Mouse (Mus musculus) limb, embryonic 10.5 days (tissue): Measurements from ENCODE around the gene Crat. TPM values are rescaled to one million over a fixed set of nuclear protein-coding genes. Genes with fewer than 3 reads are reported as not detected.
"Not testable (repeated sequence)": the region's sequence is repeated elsewhere in the genome, so short reads cannot be mapped to it uniquely, and the experiment has no call there.

Experiments used
- DNase-seq: peaks from one replicate; pipeline ENCODE4 v3.0.0-alpha.2; 2017; ENCODE audit warnings: low spot score
- H3K27ac ChIP-seq: fragments of 300-500 bp; sonication (generic); 2 replicates; pipeline ENCODE4 v1.5.1; 2016; ENCODE audit warnings: mild to moderate bottlenecking
- H3K27me3 ChIP-seq: fragments of 300-500 bp; sonication (generic); 2 replicates; pipeline ENCODE4 v1.6.1; 2016; ENCODE audit warnings: low read depth, mild to moderate bottlenecking; ENCODE audit not compliant: poor library complexity, severe bottlenecking
- H3K36me3 ChIP-seq: fragments of 300-500 bp; sonication (generic); 2 replicates; pipeline ENCODE4 v1.6.1; 2016; ENCODE audit warnings: mild to moderate bottlenecking, moderate library complexity
- H3K4me1 ChIP-seq: fragments of 300-500 bp; sonication (generic); 2 replicates; pipeline ENCODE4 v1.6.1; 2016
- H3K4me3 ChIP-seq: fragments of 300-500 bp; sonication (generic); 2 replicates; pipeline ENCODE4 v1.5.1; 2016; ENCODE audit warnings: mild to moderate bottlenecking, moderate library complexity
- H3K9me3 ChIP-seq: fragments of 300-500 bp; sonication (generic); replicated peaks from 2 replicates; pipeline ENCODE4 v1.6.1; 2016; ENCODE audit warnings: mild to moderate bottlenecking
- WGBS: fragments of 180-500 bp; shearing (Covaris S2); methylation state at CpG from one replicate; pipeline ENCODE4 v1.1.7; 2016; 5-methylcytosine and 5-hydroxymethylcytosine counted together
- polyA plus RNA-seq: library from polyadenylated mRNA; unstranded; fragments of >200 nt; fragmentation: Nextera tagmentation; extraction: Ambion mirVana; gene quantifications from 2 replicates; pipeline ENCODE4 v1.2.1, GENCODE M21; 2016

Crat gene
- polyA plus RNA-seq, 1 experiment from 2014 or later = 22.9 TPM

GRCm38 (mm10) chr2:30436156-30436545 is 20.5 kb upstream of the Crat start:
- WGBS = 84% methylated on average over 5 of the region's 5 CpGs
- Histone ChIP-seq H3K27me3 (no peaks in the 10 kb centered on the region), H3K4me3 (no peak overlapping the region), H3K9me3 (no peaks in the 10 kb centered on the region), H3K36me3 (peaks cover 95% of the 10 kb centered on the region), H3K27ac (no peak overlapping the region; the same call in 1 of the 2 replicates), H3K4me1 (peaks cover 16% of the 10 kb centered on the region)
- DNase-seq = no peak

GRCm38 (mm10) chr2:30435326-30436155 is 19.9 kb upstream of the Crat start:
- peak; percentile 79 for DNase-seq

GRCm38 (mm10) chr2:30429156-30429555 is 13.5 kb upstream of the Crat start:
- Histone ChIP-seq H3K4me1 (no peaks in the 10 kb centered on the region), H3K36me3 (peaks cover 85% of the 10 kb centered on the region), H3K9me3 (no peaks in the 10 kb centered on the region), H3K27me3 (no peaks in the 10 kb centered on the region), H3K27ac (no peak overlapping the region), H3K4me3 (no peak overlapping the region)
- DNase-seq = no peak

More at GRCm38 (mm10) chr2:30435326-30436155, 19.9 kb upstream of the Crat start:
- Histone ChIP-seq H3K4me3 (no peak overlapping the region), H3K27ac (no peak overlapping the region), H3K4me1 (peaks cover 10% of the 10 kb centered on the region), H3K27me3 (no peaks in the 10 kb centered on the region), H3K36me3 (peaks cover 98% of the 10 kb centered on the region), H3K9me3 (no peaks in the 10 kb centered on the region)
- 51% methylated on average over 5 of the region's 5 CpGs for WGBS

- DNase-seq = no peak
- WGBS = 84% methylated on average over 4 of the region's 4 CpGs
- no peaks in the 10 kb centered on the region for H3K27me3 ChIP-seq
- H3K4me1 ChIP-seq = peaks cover 30% of the 10 kb centered on the region
- H3K27ac ChIP-seq = no peak overlapping the region
- no peak overlapping the region for H3K4me3 ChIP-seq
- peaks cover 17% of the 10 kb centered on the region for H3K36me3 ChIP-seq
- H3K9me3 ChIP-seq = no peaks in the 10 kb centered on the region
Observed at GRCm38 (mm10) chr2:30421432-30421831, 5.8 kb upstream of the Crat start.

GRCm38 (mm10) chr2:30419112-30419511 is 3.5 kb upstream of the Crat start:
- H3K4me3 ChIP-seq = peak overlapping the region; percentile 36
- H3K9me3 ChIP-seq = no peaks in the 10 kb centered on the region
- H3K27ac ChIP-seq = peak overlapping the region; percentile 77
- H3K4me1 ChIP-seq = peaks cover 46% of the 10 kb centered on the region
- DNase-seq = no peak
- H3K27me3 ChIP-seq = peaks cover 7% of the 10 kb centered on the region
- WGBS = 21% methylated on average over 10 of the region's 10 CpGs
- H3K36me3 ChIP-seq = peaks cover 9% of the 10 kb centered on the region

- DNase-seq = no peak
- Histone ChIP-seq H3K27ac (peak overlapping the region; percentile 77), H3K9me3 (no peaks in the 10 kb centered on the region), H3K36me3 (peaks cover 6% of the 10 kb centered on the region), H3K4me1 (peaks cover 46% of the 10 kb centered on the region), H3K27me3 (peaks cover 16% of the 10 kb centered on the region), H3K4me3 (peak overlapping the region; percentile 36)
- WGBS = 70% methylated on average over 6 of the region's 6 CpGs
Observed at GRCm38 (mm10) chr2:30418259-30418658, 2.6 kb upstream of the Crat start.

GRCm38 (mm10) chr2:30417595-30418165 is 2.1 kb upstream of the Crat start:
- peaks cover 3% of the 10 kb centered on the region for H3K36me3 ChIP-seq
- peaks cover 16% of the 10 kb centered on the region for H3K27me3 ChIP-seq
- H3K9me3 ChIP-seq = no peaks in the 10 kb centered on the region
- DNase-seq = no peak
- H3K4me1 ChIP-seq = peaks cover 46% of the 10 kb centered on the region
- peak overlapping the region; percentile 36; the same call in 1 of the 2 replicates for H3K4me3 ChIP-seq
- H3K27ac ChIP-seq = peak overlapping the region; percentile 77
- WGBS = 84% methylated on average over 5 of the region's 5 CpGs

- peaks cover 46% of the 10 kb centered on the region for H3K4me1 ChIP-seq
- not testable (repeated sequence) for DNase-seq, H3K9me3 ChIP-seq, H3K27ac ChIP-seq, H3K36me3 ChIP-seq
- H3K4me3 ChIP-seq = peak overlapping the region; percentile 83
- peaks cover 16% of the 10 kb centered on the region for H3K27me3 ChIP-seq
- 85% methylated on average over 6 of the region's 6 CpGs for WGBS
Observed at GRCm38 (mm10) chr2:30417154-30417553, 1.5 kb upstream of the Crat start.

GRCm38 (mm10) chr2:30416649-30416965 is 994 bp upstream of the Crat start:
- Histone ChIP-seq H3K4me1 (peaks cover 46% of the 10 kb centered on the region), H3K4me3 (peak overlapping the region; percentile 83), H3K27ac (peak overlapping the region; percentile 98), H3K27me3 (peaks cover 16% of the 10 kb centered on the region), H3K9me3 (no peaks in the 10 kb centered on the region), H3K36me3 (no peaks in the 10 kb centered on the region; the same call in 1 of the 2 replicates)
- DNase-seq = no peak
- under 1% methylated on average over 7 of the region's 7 CpGs for WGBS

GRCm38 (mm10) chr2:30415936-30416648 is 479 bp upstream of the Crat start, which contains the start of gene Ptpa:
Gene Ptpa, plus strand, starts transcription at chr2:30416039.
- under 1% methylated on average over 67 of the region's 67 CpGs for WGBS

GRCm38 (mm10) chr2:30414681-30415080 is 932 bp downstream of the Crat start:
- H3K27me3 ChIP-seq = peaks cover 16% of the 10 kb centered on the region
- peak overlapping the region; percentile 83 for H3K4me3 ChIP-seq
- peaks cover 8% of the 10 kb centered on the region for H3K36me3 ChIP-seq
- H3K27ac ChIP-seq = peak overlapping the region; percentile 98; the same call in 1 of the 2 replicates
- no peak for DNase-seq
- WGBS = 52% methylated on average over 5 of the region's 5 CpGs
- H3K9me3 ChIP-seq = no peaks in the 10 kb centered on the region
- H3K4me1 ChIP-seq = peaks cover 40% of the 10 kb centered on the region

More at GRCm38 (mm10) chr2:30415936-30416648, 479 bp upstream of the Crat start, which contains the start of gene Ptpa:
- peaks cover 46% of the 10 kb centered on the region for H3K4me1 ChIP-seq
- peak within 1 kb of the TSS; percentile 98 for H3K27ac ChIP-seq
- H3K9me3 ChIP-seq = no peaks in the 10 kb centered on the region
- DNase-seq = peak; percentile 95
- H3K36me3 ChIP-seq = peaks cover 2% of the 10 kb centered on the region; the same call in 1 of the 2 replicates
- H3K27me3 ChIP-seq = peaks cover 16% of the 10 kb centered on the region
- H3K4me3 ChIP-seq = peak within 1 kb of the TSS; percentile 83

- DNase-seq = no peak
- Histone ChIP-seq H3K4me3 (peak overlapping the region; percentile 83), H3K27ac (no peak overlapping the region), H3K9me3 (no peaks in the 10 kb centered on the region), H3K4me1 (peaks cover 36% of the 10 kb centered on the region), H3K36me3 (peaks cover 12% of the 10 kb centered on the region), H3K27me3 (peaks cover 16% of the 10 kb centered on the region)
- 84% methylated on average over 4 of the region's 4 CpGs for WGBS
Observed at GRCm38 (mm10) chr2:30414101-30414500, 1.5 kb downstream of the Crat start.
